Mouse (Mus musculus): ENCODE data around the gene Fgf2.
A peak's percentile ranks its signal among the peaks of the same experiment; 100 is the strongest.

DNA sequence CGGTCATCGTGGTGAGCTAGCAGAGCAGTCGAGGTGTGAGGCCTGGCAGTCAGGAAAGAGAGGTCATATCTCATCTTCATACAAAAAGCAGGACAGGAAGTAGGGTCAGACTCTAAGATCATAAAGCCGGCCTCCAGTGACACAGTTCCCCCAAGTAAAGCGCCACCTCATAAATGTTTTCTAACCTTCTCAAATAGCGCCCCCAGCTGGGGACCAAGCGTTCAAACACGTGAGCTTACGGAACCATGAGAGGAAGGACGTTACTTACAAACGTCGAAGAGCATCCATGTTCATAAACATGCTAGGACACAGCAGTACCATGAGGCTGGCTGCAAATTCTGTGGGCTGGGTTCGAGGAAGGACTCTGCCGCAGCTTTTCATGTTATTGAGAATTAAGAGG, 31.1 kb downstream of the Fgf2 start:
- TF ChIP-seq MAX (IDR thresholded peaks at IDR 0.05; ENCODE audit: low read length) (no peak), USF1 (IDR thresholded peaks at IDR 0.05; ENCODE audit: low read depth, low read length) (no peak), CTCF (conservative IDR thresholded peaks at IDR 0.05 in 1 of 2, IDR thresholded peaks at IDR 0.05 in 1 of 2; ENCODE audit: low read depth in 2 of 2, low read length in 2 of 2) (peak in 1 of 2 experiments; percentile 67; a peak in 2 of 4 replicates), POLR2A (IDR thresholded peaks at IDR 0.05; ENCODE audit: low read depth, low read length) (no peak), CHD2 (IDR thresholded peaks at IDR 0.05; ENCODE audit: low read length) (no peak), TCF12 (IDR thresholded peaks at IDR 0.05; ENCODE audit: low read depth, low read length) (no peak), MAFK (IDR thresholded peaks at IDR 0.05; ENCODE audit: insufficient replicate concordance, low read length) (no peak), EP300 (IDR thresholded peaks at IDR 0.05; ENCODE audit: low read length) (no peak)
